Mouse (Mus musculus) G1E (cell line): ENCODE data around the gene Rftn1.

Source experiments
- CTCF ChIP-seq: IDR thresholded peaks from 2 replicates; pipeline ENCODE4 v1.5.1; 2012; ENCODE audit warnings: low read depth, low read length, inconsistent platforms, mixed read lengths
- GATA1 ChIP-seq: IDR thresholded peaks from 2 replicates; pipeline ENCODE4 v1.6.1; 2012; ENCODE audit warnings: borderline replicate concordance, low read length, inconsistent platforms, mixed read lengths
- GATA2 ChIP-seq: IDR thresholded peaks from 2 replicates; pipeline ENCODE4 v1.6.1; 2012; ENCODE audit warnings: low read depth, low read length, inconsistent platforms, borderline replicate concordance
- POLR2AphosphoS5 ChIP-seq: IDR thresholded peaks from 2 replicates; pipeline ENCODE4 v1.6.1; 2012; ENCODE audit warnings: low read depth, low read length, inconsistent platforms; ENCODE audit not compliant: insufficient replicate concordance
- TAL1 ChIP-seq: conservative IDR thresholded peaks from 2 replicates; pipeline ENCODE4 v1.6.1; 2012; ENCODE audit warnings: low read depth, low read length, inconsistent platforms, mixed read lengths

DNA sequence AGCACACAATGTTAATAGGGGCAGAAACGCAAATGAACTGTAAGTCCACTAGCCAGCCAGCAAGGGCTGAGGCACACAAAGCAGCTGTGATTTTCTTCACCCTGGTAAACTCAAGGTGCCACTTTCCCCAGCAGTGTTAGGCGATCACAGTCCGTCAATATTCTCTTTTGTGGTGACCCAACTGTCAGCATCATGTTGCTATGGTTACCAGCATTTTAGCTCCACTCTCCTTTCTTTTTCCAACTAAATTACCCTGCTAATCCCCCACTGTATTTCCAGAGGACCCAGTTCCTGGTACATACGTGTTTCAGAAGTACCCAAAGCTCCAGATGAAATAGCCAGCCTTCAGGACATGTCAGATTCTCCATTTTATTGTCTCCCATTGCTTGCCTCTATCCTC, 169.1 kb downstream of the Rftn1 start:
- TF ChIP-seq CTCF = no peak
- no peak for TF ChIP-seq GATA1
- TF ChIP-seq POLR2AphosphoS5 = no peak
- no peak for TF ChIP-seq TAL1
- TF ChIP-seq GATA2 = no peak
